ENCODE assay signal across 9 mouse cellular contexts in the genomic region with DNA sequence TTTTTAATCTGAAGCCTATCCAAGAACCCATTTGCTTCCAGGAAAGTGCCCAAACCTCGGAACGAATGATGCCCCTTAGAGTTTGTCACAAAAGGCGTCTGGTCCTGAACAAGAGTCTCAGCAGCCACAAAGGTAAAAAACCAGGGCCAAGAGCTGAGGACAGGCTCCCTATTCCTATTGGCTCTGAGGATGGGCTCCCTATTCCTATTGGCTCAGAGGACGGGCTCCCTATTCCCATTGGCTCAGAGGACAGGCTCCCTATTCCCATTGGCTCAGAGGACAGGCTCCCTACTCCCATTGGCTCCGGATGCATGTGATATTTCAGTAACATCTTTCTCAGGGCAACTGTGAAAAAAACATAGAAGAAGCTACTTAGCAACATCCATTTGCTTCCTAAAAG. TPM values are rescaled to one million over a fixed set of nuclear protein-coding genes. Genes with fewer than 3 reads are reported as not detected.
A peak's percentile ranks its signal among the peaks of the same experiment; 100 is the strongest.
DNase-seq lines count a peak whose midpoint lies in the region; ATAC-seq lines count a peak whose summit lies in the region.
"Had no signal": no experiment of that assay in that cellular context is flagged by ENCODE, and none has a peak within 500 bp of the region (broad histone marks: within the 10 kb centered on the region; RNA-seq: fewer than 3 reads in every experiment).

No protein-coding gene starts in this region.

- no peak overlapping the region for H3K9ac ChIP-seq in forebrain, embryonic 15.5 days (replicated peaks)
- H3K9ac ChIP-seq in forebrain, embryonic 11.5 days (ENCODE audit: low read length) = no peak overlapping the region
- no peak overlapping the region for H3K9ac ChIP-seq in hindbrain, embryonic 14.5 days
- no peak overlapping the region for H3K9ac ChIP-seq in neural tube, embryonic 13.5 days

- DNase-seq in forebrain, embryonic 11.5 days (ENCODE audit: low spot score) = no peak
- DNase-seq in spleen, postnatal 36 days (ENCODE audit: low spot score in 2 of 2) = peak; percentile 42 to 44
- no peak for DNase-seq in spleen, postnatal 4 days (ENCODE audit: low spot score in 2 of 2)
- DNase-seq in hindbrain, embryonic 14.5 days (ENCODE audit: low spot score) = no peak
- no peak for DNase-seq in frontal cortex, postnatal 10 days (ENCODE audit: low spot score in 2 of 2)
- no peak for DNase-seq in right cerebral cortex, postnatal 4 days

- no peaks in the 10 kb centered on the region for H3K27me3 ChIP-seq in forebrain, embryonic 15.5 days
- no peaks in the 10 kb centered on the region for H3K27me3 ChIP-seq in forebrain, embryonic 11.5 days (ENCODE audit: control insufficient read depth, insufficient read depth, low read length)
- H3K27me3 ChIP-seq in hindbrain, embryonic 14.5 days (ENCODE audit: control insufficient read depth, insufficient read depth, low read length) = no peaks in the 10 kb centered on the region
- H3K27me3 ChIP-seq in neural tube, embryonic 13.5 days = no peaks in the 10 kb centered on the region

- H3K9me3 ChIP-seq in forebrain, embryonic 15.5 days = no peaks in the 10 kb centered on the region
- no peaks in the 10 kb centered on the region for H3K9me3 ChIP-seq in forebrain, embryonic 11.5 days (ENCODE audit: control insufficient read depth, low read length)
- H3K9me3 ChIP-seq in hindbrain, embryonic 14.5 days (ENCODE audit: control insufficient read depth, low read length) = no peaks in the 10 kb centered on the region
- H3K9me3 ChIP-seq in neural tube, embryonic 13.5 days = no peaks in the 10 kb centered on the region

- H3K4me1 ChIP-seq in forebrain, embryonic 15.5 days = peaks cover 53% of the 10 kb centered on the region
- peaks cover 16% of the 10 kb centered on the region for H3K4me1 ChIP-seq in forebrain, embryonic 11.5 days (replicated peaks; ENCODE audit: control insufficient read depth, insufficient read depth, low read length)
- H3K4me1 ChIP-seq in hindbrain, embryonic 14.5 days (replicated peaks; ENCODE audit: control insufficient read depth, insufficient read depth, low read length) = peaks cover 35% of the 10 kb centered on the region
- H3K4me1 ChIP-seq in neural tube, embryonic 13.5 days (replicated peaks) = peaks cover 53% of the 10 kb centered on the region

- H3K4me2 ChIP-seq in forebrain, embryonic 15.5 days (replicated peaks) = no peak overlapping the region
- no peak overlapping the region for H3K4me2 ChIP-seq in forebrain, embryonic 11.5 days (ENCODE audit: low read depth, low read length, severe bottlenecking)
- no peak overlapping the region; the same call in 1 of the 2 replicates for H3K4me2 ChIP-seq in hindbrain, embryonic 14.5 days (replicated peaks)
- 0 out of 2 replicates have a peak overlapping the region, but pooled peaks have one; percentile 22 for H3K4me2 ChIP-seq in neural tube, embryonic 13.5 days

- H3K4me3 ChIP-seq in forebrain, embryonic 15.5 days = no peak overlapping the region
- no peak overlapping the region for H3K4me3 ChIP-seq in forebrain, embryonic 11.5 days (ENCODE audit: low read depth, low read length)
- no peak overlapping the region for H3K4me3 ChIP-seq in hindbrain, embryonic 14.5 days (replicated peaks; ENCODE audit: low read length)
- H3K4me3 ChIP-seq in neural tube, embryonic 13.5 days = no peak overlapping the region
- H3K4me3 ChIP-seq: left cerebral cortex, adult 2 months had no signal

- 76% methylated on average over 5 of the region's 5 CpGs for WGBS in forebrain, embryonic 15.5 days
- 93% methylated on average over 5 of the region's 5 CpGs for WGBS in forebrain, embryonic 11.5 days
- 71% methylated on average over 5 of the region's 5 CpGs for WGBS in hindbrain, embryonic 14.5 days
- 86% methylated on average over 5 of the region's 5 CpGs for WGBS in neural tube, embryonic 13.5 days

- peaks cover 11% of the 10 kb centered on the region; the same call in 1 of the 2 replicates for H3K36me3 ChIP-seq in forebrain, embryonic 15.5 days
- peaks cover 4% of the 10 kb centered on the region for H3K36me3 ChIP-seq in forebrain, embryonic 11.5 days (ENCODE audit: control insufficient read depth, insufficient read depth, low read length)
- peaks cover 8% of the 10 kb centered on the region; the same call in 1 of the 2 replicates for H3K36me3 ChIP-seq in hindbrain, embryonic 14.5 days (replicated peaks; ENCODE audit: control insufficient read depth, insufficient read depth)
- H3K36me3 ChIP-seq in neural tube, embryonic 13.5 days = peaks cover 23% of the 10 kb centered on the region

- no peak overlapping the region for H3K27ac ChIP-seq in forebrain, embryonic 15.5 days (replicated peaks)
- no peak overlapping the region for H3K27ac ChIP-seq in forebrain, embryonic 11.5 days (ENCODE audit: low read depth, low read length)
- no peak overlapping the region for H3K27ac ChIP-seq in hindbrain, embryonic 14.5 days
- 0 out of 2 replicates have a peak overlapping the region, but pooled peaks have one; percentile 10 for H3K27ac ChIP-seq in neural tube, embryonic 13.5 days (replicated peaks)
- H3K27ac ChIP-seq: left cerebral cortex, adult 2 months had no signal

- ATAC-seq in forebrain, embryonic 15.5 days (replicated peaks) = 0 out of 2 replicates have a peak, but pooled peaks have one; percentile 51
- ATAC-seq in forebrain, embryonic 11.5 days (replicated peaks; ENCODE audit: low FRiP score) = no peak
- ATAC-seq in hindbrain, embryonic 14.5 days (ENCODE audit: low FRiP score) = peak; percentile 59; the same call in 1 of the 2 replicates
- ATAC-seq in neural tube, embryonic 13.5 days (ENCODE audit: low read depth) = 0 out of 2 replicates have a peak, but pooled peaks have one; percentile 38

RNA-seq across cellular contexts. Expression of a gene that starts 5.8 kb away (rescaled TPM):
- polyA plus RNA-seq in forebrain, embryonic 15.5 days (2015; fragmentation: Nextera tagmentation; extraction: Ambion mirVana) = 36.5 and 39.8 TPM in 2 replicates
- polyA plus RNA-seq in forebrain, embryonic 11.5 days (2014; fragmentation: Nextera tagmentation; extraction: Ambion mirVana) = 121 and 132 TPM in 2 replicates
- polyA plus RNA-seq in hindbrain, embryonic 14.5 days (2014; fragmentation: Nextera tagmentation; extraction: Ambion mirVana) = 25.4 and 30.4 TPM in 2 replicates
- polyA plus RNA-seq in neural tube, embryonic 13.5 days (2015; fragmentation: Nextera tagmentation; extraction: Ambion mirVana) = 40.9 and 47.2 TPM in 2 replicates

RNA-seq across cellular contexts. Expression of a gene that starts 54.9 kb away (rescaled TPM):
- 147 and 152 TPM in 2 replicates for polyA plus RNA-seq in forebrain, embryonic 15.5 days (2015; fragmentation: Nextera tagmentation; extraction: Ambion mirVana)
- polyA plus RNA-seq in forebrain, embryonic 11.5 days (2014; fragmentation: Nextera tagmentation; extraction: Ambion mirVana) = 64.4 and 68.5 TPM in 2 replicates
- 42.3 and 44.5 TPM in 2 replicates for polyA plus RNA-seq in hindbrain, embryonic 14.5 days (2014; fragmentation: Nextera tagmentation; extraction: Ambion mirVana)
- polyA plus RNA-seq in neural tube, embryonic 13.5 days (2015; fragmentation: Nextera tagmentation; extraction: Ambion mirVana) = 140 and 154 TPM in 2 replicates

Comparison
In these comparisons a context has a peak if more than half of its experiments do, and no peak if none do; other contexts are left out.
1. DNase-seq: peak in spleen, postnatal 36 days (2 of 2); none in forebrain, embryonic 11.5 days (single experiment), spleen, postnatal 4 days (0 of 2), hindbrain, embryonic 14.5 days (single experiment), frontal cortex, postnatal 10 days (0 of 2) and right cerebral cortex, postnatal 4 days (single experiment).